Mouse (Mus musculus): ENCODE measurements around the gene Rnf167.

Rnf167 gene

DNA sequence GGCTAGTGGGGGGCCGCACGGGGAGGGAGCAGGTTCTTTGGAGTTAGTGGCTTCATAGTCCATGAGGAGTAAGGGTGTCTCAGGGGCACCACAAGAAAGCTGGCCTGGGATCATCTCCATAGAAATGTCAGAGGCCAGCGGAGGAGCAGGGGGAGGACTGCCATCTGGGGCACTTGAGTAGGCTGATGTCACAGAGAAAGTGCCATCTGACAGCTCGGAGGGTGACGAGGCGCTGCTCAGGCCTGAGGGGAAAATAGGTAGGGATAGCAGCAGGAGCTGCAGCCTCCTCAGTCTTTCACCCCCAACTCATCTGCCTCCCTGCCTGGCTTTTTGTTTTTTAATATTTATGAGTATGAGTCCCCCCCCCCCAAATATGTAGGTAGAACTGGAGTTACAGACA lies 27.0 kb downstream of the Rnf167 start:
- DNase-seq (ENCODE audit: low spot score in 2 of 2) = no peak

DNA sequence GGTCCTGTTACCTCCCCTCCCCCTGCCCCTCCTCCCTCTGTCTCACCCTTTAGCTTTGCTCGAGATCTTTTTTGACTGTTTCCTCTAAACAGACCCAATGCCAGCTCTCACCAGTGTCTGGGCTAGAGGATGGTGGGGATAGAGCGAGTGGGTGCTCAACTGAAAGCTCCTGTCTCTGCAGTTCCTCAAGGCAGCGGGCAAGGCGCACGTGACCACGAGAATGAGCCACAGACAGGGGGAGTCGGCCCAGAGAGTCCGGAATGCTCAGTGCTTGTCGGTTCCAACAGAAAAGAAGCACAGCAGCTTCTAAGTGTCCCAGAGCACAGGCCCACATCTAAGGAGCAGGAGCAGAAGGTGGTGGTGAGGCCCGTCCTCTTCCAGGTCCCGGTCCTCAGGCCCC lies 27.5 kb downstream of the Rnf167 start:
- no peak for DNase-seq (ENCODE audit: low spot score in 2 of 2)

DNA sequence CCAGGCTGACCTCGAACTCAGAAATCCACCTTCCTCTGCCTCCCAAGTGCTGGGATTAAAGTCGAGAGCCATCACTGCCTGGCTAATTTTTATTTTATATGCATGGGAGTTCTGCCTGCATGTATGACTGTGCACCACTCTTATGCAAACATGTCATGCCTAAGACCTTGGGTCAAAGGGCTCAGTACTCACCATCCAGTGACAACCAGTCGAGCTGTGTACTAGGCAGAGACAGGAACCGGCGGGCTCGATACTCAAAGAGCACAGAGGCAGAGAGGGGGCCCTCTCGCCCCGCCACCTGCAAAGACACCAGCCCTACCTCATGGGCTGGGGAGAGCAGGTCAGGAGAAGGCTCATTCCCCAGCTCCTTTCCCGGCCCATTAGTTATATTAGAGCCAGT lies 31.1 kb downstream of the Rnf167 start:
- DNase-seq (ENCODE audit: low spot score in 2 of 2) = no peak

DNA sequence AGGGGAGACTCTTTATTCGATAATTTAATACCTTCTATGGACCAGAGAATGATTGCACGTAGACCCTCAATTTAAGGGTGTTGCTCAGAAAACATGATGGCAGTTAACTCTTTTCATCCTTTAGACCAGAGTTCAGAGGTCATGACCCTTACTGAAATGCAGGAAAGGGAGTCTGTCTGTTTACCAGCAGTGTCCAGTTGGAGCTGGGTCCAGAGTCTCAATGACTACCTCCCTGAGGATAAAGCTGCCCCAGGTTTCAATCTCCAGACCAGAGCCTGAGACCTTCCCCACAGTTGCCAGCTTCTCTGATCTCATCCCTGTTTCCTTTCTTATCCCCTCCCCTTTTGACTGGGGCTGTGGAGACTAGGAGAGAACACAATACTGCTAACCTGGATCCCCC lies 31.5 kb downstream of the Rnf167 start:
- DNase-seq (ENCODE audit: low spot score in 2 of 2) = no peak

DNA sequence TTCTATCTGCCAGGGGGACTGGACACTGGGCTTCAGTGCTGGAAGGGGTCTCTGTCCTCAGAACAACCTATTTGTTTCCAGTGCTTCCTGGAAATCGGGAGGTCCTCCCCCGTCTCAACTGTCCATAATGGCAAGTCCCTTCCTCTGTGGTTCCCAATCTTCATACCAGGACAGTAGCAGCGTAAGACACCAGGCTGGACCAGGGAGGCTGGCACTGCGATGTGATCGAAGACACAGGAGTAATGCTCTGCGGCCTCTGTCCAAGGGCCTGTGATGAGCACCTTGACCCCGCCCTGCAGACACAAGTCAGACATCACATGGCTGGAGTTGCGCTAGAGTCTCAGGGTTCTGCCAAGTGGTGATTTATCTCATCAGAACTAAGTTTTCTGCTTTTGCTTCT lies 32.3 kb downstream of the Rnf167 start:
- no peak for DNase-seq (ENCODE audit: low spot score in 2 of 2)

DNA sequence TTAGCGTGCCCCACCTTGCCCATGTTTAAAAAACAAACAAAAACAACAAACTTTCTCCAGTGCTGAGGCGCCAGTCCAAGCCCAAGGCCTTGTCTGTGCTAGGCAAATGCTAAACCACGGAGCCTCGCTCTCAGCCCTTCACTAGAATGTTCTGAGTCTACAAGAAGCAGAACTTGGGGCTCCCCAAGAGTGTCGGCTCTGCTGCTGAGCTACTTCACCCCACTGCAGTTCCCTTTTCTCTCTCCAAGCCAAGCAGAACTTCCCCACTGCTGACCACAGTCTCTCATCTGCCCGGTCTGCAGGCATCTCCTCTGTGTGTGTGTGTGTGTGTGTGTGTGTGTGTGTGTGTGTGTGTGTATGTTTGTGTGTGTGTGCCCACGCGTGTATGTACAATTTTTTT lies 32.9 kb downstream of the Rnf167 start:
- no peak for DNase-seq (ENCODE audit: low spot score in 2 of 2)

DNA sequence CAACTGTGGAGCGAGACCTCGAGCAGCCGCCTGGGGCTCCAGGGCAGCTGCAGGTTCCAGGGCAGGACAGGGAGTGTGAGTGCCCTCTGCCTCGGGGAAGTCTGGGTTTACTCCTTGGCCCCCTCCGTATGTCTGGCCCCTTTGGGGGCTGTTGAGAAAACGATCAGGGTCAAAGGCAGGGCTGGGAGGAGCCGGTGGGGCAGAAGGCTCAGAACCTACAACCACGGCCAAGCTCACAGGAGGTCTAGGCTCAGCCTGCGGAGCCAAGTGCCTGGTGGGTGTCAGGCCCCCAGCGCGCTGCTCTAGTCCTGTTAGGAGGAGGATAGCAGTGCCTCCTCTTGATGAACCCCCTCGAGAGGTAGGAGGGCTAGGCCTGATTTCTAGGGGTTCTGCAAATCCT lies 34.1 kb downstream of the Rnf167 start:
- no peak for DNase-seq (ENCODE audit: low spot score in 2 of 2)

DNA sequence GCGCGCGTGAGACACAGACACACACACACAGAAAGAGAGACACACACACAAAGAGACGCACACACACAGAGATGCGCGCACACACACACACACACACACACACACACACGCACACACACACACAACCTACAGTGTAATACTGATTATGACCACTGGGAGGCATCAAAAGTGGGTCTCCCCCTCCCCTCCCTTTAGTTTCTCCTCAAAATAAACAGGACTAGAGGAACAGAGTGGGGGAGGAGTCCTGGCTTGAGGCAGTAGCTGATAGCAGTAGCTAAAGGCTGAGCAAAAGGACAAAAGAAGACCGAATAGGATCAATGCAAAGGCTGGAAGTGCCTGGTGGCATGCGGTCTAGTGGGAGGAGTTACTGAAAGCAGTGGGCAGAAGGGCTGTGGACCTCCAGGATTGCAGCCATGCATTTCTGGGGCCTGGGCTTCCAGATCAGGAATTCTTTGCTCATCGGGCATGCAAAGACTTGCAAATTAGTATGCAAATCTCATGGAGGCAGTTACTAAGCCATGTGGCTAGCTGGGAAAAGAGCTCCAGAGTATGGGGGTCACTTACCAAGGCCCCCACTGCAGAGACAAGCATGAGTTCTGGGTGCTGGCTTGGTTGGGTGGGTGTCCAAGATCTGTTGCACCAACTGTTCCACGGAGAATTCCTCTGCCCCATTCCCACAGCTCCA lies 35.0 kb downstream of the Rnf167 start:
- no peak for DNase-seq (ENCODE audit: low spot score in 2 of 2)

DNA sequence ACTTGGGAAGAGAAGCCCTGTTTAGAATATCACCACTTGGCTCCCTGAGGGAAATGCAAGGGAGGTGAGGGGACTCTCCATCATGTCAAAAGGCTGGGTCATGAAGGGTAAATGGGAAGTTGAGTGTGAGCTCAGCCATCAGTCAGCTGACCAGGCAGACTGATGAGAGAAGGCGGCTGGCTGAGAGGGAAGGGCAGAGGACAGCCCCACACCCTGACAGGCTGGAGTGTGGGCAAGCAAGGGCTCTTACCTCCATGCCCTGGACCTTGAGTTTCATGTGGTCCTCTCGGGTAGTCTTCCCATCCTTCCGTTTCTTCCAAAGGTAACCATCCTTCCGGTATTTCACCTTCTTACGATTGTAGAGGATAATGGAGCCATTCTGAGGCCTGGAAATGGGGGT lies 36.6 kb downstream of the Rnf167 start:
- no peak for DNase-seq (ENCODE audit: low spot score in 2 of 2)

DNA sequence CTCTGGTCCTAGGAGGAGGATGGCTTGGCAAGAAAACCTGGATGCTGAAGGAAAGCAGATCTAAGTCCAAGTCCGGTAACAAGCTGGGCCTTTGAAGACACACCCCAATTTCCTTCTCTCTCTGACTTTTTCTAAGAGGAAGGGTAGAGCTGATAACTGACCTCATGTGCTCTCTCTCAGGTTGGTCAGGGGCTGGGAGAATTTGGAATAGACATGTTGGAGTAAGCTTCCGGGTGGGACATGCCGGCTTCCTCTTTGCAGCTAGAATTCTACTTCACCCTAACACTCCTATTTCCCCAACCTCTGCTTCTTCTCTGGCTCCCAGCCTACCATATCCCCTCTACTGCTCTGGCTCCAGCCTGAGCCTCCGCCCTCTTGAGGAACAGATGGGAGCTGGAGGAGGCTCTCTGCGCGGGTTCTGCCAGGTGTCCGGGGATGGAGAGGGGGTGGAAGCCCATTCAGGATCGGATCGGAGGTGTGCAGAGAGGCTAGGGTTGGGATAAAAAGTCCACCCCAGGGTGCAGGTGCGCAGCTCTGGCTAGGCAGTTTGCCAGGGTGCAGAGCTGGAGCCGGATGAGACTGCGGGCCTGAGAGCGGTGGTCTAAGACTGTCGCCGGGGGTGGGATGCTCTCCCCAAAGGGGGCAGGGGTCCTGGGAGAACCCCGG lies 40.0 kb downstream of the Rnf167 start:
- DNase-seq (ENCODE audit: low spot score in 2 of 2) = no peak

DNA sequence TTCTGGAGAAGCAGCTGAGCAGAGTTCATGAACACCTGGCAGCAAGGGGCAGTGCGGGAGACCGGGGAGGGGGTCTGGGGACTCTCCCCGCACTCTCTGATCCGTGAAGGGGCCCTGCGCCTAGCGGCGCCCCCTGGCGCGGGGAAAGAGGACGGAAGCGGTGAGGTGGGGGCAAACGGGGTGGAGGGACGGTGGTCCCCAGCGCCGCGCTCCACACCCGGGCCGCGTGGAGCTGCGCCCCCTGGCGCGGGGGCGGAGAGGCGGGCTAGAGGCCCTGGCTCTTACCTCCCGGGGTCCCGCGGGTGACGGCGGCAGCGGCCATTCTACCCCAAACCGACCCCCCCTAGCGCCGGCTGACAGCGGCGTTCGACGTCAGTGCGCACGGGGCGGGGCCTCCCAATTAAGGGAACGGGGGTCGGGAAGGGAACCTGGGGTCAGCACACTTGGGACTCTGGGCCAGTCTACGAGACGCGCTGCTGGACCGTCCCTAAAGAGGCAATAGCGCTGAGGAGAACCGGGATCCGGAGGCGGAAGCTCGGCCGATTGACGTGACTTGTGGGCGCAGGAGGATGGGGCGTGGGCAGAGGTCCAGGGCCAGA lies 40.7 kb downstream of the Rnf167 start, which contains the start of gene Camta2:
Gene Camta2 (minus strand): TSS at position 505 of the 599 bp plus-strand sequence.
- peak; percentile 93 for DNase-seq (ENCODE audit: low spot score in 2 of 2)

DNA sequence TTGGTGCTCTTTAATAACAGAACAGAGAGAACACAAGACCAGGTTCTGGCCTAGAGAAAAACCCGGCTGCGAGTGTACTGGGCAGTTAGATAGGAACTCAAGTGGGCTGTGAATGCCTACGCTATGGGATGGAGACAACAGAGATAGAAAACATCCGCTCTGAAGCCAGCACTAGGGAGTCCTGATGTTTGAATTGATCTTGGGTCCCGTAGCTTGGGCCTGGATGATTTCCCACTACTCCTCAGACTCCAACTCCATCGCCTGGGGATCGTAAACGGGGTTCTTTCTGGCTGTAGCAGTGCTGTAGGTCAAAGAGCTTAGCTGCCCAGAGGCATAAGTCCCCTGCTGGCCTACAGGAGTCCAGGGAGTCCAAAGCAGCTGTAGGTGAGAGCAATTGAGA lies 41.3 kb downstream of the Rnf167 start:
- no peak for DNase-seq (ENCODE audit: low spot score in 2 of 2)

DNA sequence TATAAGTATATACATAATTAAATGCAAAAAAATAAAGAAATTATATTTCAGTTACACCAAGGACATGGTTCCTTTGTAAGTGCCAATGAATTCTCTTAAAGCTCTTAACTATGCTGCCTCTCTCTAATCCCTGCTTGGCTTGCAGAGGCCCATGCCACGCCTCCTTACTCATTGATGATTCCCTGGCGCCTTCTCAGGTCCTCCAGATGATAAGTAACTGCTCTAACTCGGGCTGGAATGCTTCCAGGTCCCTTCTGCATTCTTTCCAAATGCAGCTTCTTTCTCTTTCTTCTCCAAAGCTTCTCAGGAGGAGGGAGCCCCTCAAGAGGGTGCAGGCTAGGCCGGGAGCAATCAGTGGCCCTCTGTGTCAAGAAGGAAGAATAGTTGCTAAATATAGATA lies 42.5 kb downstream of the Rnf167 start:
- DNase-seq (ENCODE audit: low spot score in 2 of 2) = no peak

DNA sequence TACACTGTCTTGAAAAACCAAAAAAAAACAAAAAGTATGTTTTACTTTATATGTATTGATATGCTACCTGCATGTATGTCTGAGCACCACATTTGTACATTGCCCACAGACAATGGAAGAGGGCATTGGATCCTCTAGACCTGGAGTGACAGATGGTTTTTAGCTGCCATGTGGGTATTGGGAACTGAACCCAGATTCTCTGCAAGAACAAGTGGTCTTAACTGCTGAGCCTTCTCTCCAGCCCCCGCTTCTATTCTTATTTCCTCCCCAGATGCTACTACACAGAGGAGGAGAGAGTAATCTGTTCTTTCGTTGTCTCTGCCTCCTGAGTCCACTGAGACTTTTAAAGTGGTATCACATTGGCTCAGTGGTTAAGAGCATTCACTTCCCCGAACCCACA lies 46.5 kb downstream of the Rnf167 start:
- no peak for DNase-seq (ENCODE audit: low spot score in 2 of 2)

DNA sequence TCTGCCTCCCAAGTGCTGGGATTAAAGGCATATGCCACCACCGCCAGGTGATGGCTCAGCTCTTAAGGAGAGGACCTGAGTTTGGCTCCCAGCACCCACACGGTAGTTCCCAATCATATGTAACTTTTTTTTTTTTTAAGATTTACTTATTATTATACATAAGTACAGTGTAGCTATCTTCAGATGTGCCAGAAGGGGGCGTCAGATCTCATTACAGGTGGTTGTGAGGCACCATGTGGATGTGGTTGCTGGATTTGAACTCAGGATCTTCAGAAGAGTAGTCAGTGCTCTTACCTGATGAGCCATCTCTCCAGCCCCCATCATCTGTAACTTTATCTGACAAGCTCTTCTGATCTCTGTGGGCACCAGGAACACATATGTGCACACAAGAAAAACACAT lies 50.3 kb downstream of the Rnf167 start:
- DNase-seq (ENCODE audit: low spot score in 2 of 2) = no peak

DNA sequence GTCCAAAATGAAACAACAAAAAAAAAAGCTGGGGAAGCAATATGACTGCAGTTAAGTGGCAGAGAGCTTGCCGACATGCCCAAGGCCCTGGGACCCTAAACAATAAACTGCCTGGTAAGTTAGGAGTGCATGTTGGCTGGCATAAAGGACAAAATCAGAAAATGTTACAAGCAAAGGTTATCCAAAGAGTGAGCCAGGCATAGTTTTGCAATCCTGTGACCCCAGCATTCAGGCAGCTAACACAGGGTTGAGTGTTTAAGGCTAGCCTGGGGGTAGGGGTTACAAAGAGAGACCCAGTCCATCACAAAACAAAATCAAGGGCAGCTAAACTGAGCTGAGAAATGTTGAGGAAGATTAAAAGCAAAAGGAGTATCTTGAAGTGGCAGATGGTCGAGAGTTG lies 52.0 kb downstream of the Rnf167 start:
- DNase-seq (ENCODE audit: low spot score in 2 of 2) = no peak

DNA sequence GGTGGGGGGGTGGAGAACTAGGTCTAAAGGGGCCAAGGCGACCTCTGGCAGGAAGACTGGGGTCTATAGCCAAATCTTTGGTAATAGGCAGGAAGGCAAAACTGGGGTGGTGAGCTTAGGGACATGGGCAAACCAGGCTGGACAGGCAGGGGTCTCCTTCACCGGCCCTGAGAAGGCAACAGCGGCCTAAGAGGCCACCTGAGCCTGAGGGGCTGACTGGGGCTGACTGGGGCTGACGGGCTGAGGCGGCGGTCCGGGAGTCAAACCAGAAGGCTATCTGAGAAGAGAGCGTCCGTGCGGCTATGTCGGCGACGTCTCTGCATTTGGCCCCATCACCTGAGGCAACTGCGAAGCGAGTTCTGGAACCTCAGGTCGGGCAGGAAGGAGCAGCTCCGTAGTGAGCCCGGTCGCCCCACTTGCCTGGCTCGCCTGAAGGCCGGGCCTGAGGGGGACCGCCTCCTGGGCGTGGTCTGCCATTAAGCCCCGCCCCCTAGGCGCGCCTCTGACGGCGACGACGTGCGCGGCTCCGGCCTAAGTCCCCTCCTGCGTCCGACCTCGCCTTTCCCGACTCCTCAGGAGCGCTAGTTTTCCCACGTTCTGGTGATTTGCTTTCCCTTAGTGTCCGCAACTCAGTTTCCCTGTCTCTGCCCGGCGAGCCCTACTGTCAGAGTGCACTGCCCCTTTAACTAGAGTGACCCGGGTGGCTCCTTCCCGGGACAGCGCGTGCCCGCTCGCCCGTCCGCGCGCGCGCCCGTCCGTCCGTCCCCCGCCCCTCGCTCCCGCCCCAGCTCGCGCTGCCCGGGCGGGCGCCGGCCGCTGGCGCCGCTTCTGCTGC lies 52.9 kb downstream of the Rnf167 start, which contains the start of the genes Inca1 and Kif1c:
Gene Inca1 (minus strand): TSS at position 434 of the 835 bp plus-strand sequence.
Gene Kif1c (plus strand): TSS at position 827 of the 835 bp plus-strand sequence.
- DNase-seq (ENCODE audit: low spot score in 2 of 2) = peak; percentile 97

DNA sequence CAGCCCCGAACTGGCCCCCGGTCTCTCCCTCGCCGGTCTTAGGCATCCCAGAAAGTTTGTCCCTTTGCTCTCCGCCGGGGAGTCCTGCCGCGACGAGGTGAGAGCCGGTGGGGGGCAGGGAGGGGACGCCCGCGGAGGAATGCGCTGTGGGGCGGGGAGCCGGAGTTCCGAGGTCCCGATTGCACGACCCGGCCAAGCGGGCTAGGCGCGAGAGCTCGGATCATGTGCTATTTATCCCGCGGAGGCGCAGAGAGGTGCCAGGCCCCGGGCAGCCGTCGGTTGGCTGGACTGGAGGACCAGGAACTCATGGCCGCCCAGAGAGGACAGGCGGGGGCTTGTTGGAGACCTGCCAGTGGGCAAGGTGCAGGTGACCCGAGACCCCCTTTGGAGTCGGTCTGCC lies 53.6 kb downstream of the Rnf167 start:
- DNase-seq (ENCODE audit: low spot score in 2 of 2) = peak; percentile 85 to 86

All from heart, adult 9 months (tissue).